Mouse (Mus musculus) hindbrain, embryonic 13.5 days (tissue): ENCODE results near the gene Rassf2. TPM values are rescaled to one million over a fixed set of nuclear protein-coding genes. Genes with fewer than 3 reads are reported as not detected.

ENCODE experiments used
- ATAC-seq: fragments of 200-750 bp; cut with Nextera tagmentation; 2 replicates; pipeline ENCODE4 v1.8.0; 2017; ENCODE audit warnings: moderate TSS enrichment; ENCODE audit not compliant: low FRiP score
- H3K27ac ChIP-seq: fragments of 300-500 bp; sonication (generic); 2 replicates; pipeline ENCODE4 v1.5.1; 2015; ENCODE audit warnings: inconsistent platforms, mild to moderate bottlenecking, moderate library complexity
- H3K27me3 ChIP-seq: fragments of 300-500 bp; sonication (generic); 2 replicates; pipeline ENCODE4 v1.6.1; 2015; ENCODE audit warnings: mild to moderate bottlenecking, inconsistent platforms
- H3K36me3 ChIP-seq: fragments of 300-500 bp; sonication (generic); 2 replicates; pipeline ENCODE4 v1.6.1; 2015; ENCODE audit warnings: mild to moderate bottlenecking, inconsistent platforms
- H3K4me1 ChIP-seq: fragments of 300-500 bp; sonication (generic); replicated peaks from 2 replicates; pipeline ENCODE4 v1.6.1; 2015; ENCODE audit warnings: inconsistent platforms
- H3K4me2 ChIP-seq: fragments of 300-500 bp; sonication (generic); 2 replicates; pipeline ENCODE4 v1.6.1; 2015; ENCODE audit warnings: inconsistent platforms, mild to moderate bottlenecking, moderate library complexity
- H3K4me3 ChIP-seq: fragments of 300-500 bp; sonication (generic); 2 replicates; pipeline ENCODE4 v1.5.1; 2015; ENCODE audit warnings: mild to moderate bottlenecking, inconsistent platforms
- H3K9ac ChIP-seq: fragments of 300-500 bp; sonication (generic); 2 replicates; pipeline ENCODE4 v1.6.1; 2015; ENCODE audit warnings: mild to moderate bottlenecking, inconsistent platforms
- H3K9me3 ChIP-seq: fragments of 300-500 bp; sonication (generic); 2 replicates; pipeline ENCODE4 v1.6.1; 2016; ENCODE audit warnings: inconsistent platforms
- WGBS: fragments of 180-500 bp; shearing (Covaris S2); methylation state at CpG from one replicate; pipeline ENCODE4 v1.1.7; 2015; 5-methylcytosine and 5-hydroxymethylcytosine counted together
- polyA plus RNA-seq: library from polyadenylated mRNA; unstranded; fragments of >200 nt; fragmentation: Nextera tagmentation; extraction: Ambion mirVana; gene quantifications from 2 replicates; pipeline ENCODE4 v1.2.1, GENCODE M21; 2015

Rassf2 gene
- polyA plus RNA-seq, 1 experiment from 2014 or later = 30.6 TPM

DNA sequence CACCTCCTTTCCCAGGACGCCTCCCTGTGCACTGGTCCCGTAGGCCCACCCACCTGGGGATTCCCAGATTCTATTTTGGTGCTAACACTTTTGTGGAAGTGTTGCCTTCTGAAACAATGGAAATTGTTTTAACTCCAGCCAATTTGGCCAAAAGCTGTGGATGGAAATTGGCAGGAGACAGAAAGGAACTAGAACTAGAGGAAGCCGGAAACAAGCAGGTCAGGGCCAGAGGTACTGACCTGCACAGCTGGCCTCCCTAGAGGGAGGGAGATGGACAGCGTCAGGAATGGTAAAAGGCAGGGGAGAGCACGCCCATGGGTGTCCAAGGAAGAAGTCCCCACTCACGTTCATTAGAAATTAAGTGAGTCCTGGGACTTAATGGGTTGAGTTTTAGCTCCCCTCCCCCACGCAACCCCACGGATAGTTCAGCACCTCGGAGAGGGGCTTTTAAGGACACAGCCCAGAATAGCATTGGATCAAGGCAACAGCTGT is 72.3 kb downstream of the Rassf2 start:
- Histone ChIP-seq H3K4me3 (no peak overlapping the region), H3K4me1 (peaks cover 16% of the 10 kb centered on the region), H3K27ac (no peak overlapping the region), H3K27me3 (peaks cover 35% of the 10 kb centered on the region), H3K4me2 (no peak overlapping the region), H3K9me3 (no peaks in the 10 kb centered on the region), H3K9ac (no peak overlapping the region), H3K36me3 (no peaks in the 10 kb centered on the region)
- no peak for ATAC-seq
- 62% methylated on average over 9 of the region's 9 CpGs for WGBS

DNA sequence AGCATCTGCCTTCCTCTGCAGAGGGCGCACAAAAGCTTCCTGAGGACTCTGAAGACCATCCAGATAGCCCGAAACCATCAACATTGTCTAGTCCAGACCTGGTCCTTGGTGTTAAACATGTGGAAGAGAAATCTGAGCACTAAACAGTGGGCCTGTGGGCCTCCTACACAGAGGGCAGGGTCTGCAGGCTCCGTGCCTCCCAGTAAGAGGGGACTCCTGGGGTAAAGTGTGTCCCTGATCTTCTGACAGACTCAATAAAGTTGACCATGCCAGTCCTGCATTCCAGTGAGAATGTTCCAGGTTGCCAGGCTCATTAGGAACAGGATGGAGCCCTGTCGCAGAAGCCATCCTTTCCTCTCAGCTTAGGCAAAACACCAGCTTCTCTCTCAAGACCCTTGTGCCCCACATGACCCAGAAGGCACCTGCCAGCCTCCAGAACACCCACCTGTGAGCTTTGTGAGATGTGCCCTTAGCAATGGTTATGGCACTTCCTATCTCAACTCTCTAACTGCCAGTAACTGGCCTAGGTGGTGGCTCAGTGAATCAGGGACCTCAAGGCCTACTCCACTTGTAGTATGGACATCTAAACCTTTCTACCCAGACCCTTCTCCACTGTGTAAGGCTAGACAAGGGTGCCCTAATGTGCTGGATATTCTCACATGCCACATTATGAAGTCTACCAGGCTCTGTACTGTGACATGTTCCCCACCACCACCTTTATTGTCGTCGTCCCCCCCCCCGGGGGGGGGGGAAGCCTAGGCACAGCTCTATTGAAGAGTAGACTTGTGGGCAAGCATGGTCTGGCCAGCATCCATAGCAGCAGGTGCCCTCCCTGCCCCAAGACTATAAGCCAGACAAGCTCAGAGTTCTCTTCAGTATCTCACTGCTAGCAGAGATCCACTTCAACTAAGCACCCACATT is 73.5 kb downstream of the Rassf2 start:
- Histone ChIP-seq H3K36me3 (no peaks in the 10 kb centered on the region), H3K9me3 (no peaks in the 10 kb centered on the region), H3K4me2 (no peak overlapping the region), H3K4me1 (peaks cover 19% of the 10 kb centered on the region), H3K27me3 (peaks cover 47% of the 10 kb centered on the region), H3K9ac (no peak overlapping the region), H3K4me3 (no peak overlapping the region), H3K27ac (no peak overlapping the region)
- no peak for ATAC-seq
- 86% methylated on average over 7 of the region's 7 CpGs for WGBS

DNA sequence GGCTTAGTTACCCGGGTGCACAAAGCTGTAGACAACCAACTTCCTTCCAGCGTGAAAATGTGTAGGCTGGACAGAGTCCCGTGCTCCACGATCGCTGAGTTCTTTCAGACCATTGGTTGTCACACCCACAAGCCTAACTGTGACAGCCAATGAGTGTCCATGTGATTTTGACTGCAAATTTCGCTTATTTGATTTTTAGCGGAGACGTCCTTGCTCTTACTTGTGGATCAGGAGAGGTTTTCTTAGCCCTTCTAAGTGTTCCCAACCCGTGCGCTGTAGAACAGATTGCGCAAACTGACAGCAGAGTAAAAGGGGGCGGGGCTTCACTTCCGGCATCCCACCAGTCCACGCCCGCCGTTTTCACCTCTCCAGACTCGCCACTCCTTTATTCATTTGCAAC is 74.8 kb downstream of the Rassf2 start:
- Histone ChIP-seq H3K9me3 (no peaks in the 10 kb centered on the region), H3K4me1 (peaks cover 24% of the 10 kb centered on the region), H3K4me2 (peak overlapping the region; percentile 62), H3K36me3 (no peaks in the 10 kb centered on the region), H3K4me3 (peak overlapping the region; percentile 42), H3K27me3 (peaks cover 55% of the 10 kb centered on the region), H3K27ac (no peak overlapping the region), H3K9ac (peak overlapping the region; percentile 53)
- 3% methylated on average over 17 of the region's 17 CpGs for WGBS
- peak; percentile 77 for ATAC-seq

DNA sequence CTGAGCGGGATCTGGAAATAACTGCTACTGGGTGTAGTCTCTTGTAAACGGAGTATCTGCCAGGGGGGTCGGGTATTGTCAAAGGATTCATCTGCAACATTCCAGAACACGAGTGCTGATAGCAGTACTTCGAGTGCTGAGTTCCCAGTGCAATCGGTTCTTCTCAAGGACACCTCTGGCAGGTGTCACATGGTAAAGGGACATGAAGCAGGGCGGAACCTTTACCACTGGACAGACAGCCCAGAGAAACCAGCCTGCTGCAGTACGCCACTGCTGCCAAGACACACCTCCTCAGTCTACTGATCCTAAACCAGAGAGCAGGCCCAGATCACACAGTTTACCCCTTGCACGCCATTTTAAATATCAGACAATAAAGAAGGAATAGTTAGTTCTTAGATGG is 75.2 kb downstream of the Rassf2 start:
- peak overlapping the region; percentile 53 for H3K9ac ChIP-seq

DNA sequence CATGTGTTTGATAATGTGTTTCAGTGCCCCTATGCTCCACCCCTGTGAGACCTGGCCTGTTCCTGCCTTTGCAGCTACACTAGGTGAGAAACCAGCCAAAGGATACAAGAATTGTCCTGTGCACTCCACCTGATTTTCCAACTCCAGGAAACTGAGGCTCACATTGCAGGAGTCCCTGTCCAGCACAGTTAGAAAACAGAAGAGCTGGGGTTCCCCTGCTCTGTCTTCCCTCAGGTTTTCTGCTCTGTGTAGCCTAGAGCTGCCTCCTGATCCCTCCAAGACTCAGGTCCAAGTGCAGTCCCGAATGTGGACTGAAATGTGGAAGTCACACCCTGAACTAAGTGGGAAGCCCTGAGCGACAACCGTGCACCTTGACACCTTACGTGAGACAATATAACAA is 76.3 kb downstream of the Rassf2 start:
- Histone ChIP-seq H3K4me2 (0 out of 2 replicates have a peak overlapping the region, but pooled peaks have one; percentile 44), H3K36me3 (no peaks in the 10 kb centered on the region), H3K27ac (no peak overlapping the region), H3K4me3 (0 out of 2 replicates have a peak overlapping the region, but pooled peaks have one; percentile 8), H3K9me3 (no peaks in the 10 kb centered on the region), H3K27me3 (peaks cover 57% of the 10 kb centered on the region), H3K4me1 (peaks cover 24% of the 10 kb centered on the region), H3K9ac (no peak overlapping the region)
- 93% methylated on average over 4 of the region's 4 CpGs for WGBS
- ATAC-seq = no peak

More for the DNA sequence above, 75.2 kb downstream of the Rassf2 start:
- H3K36me3 ChIP-seq = no peaks in the 10 kb centered on the region
- peak; percentile 38 for ATAC-seq
- H3K27ac ChIP-seq = no peak overlapping the region
- H3K4me3 ChIP-seq = peak overlapping the region; percentile 42
- H3K27me3 ChIP-seq = peaks cover 57% of the 10 kb centered on the region
- peaks cover 24% of the 10 kb centered on the region for H3K4me1 ChIP-seq
- peak overlapping the region; percentile 62 for H3K4me2 ChIP-seq
- WGBS = 59% methylated on average over 9 of the region's 9 CpGs
- H3K9me3 ChIP-seq = no peaks in the 10 kb centered on the region

DNA sequence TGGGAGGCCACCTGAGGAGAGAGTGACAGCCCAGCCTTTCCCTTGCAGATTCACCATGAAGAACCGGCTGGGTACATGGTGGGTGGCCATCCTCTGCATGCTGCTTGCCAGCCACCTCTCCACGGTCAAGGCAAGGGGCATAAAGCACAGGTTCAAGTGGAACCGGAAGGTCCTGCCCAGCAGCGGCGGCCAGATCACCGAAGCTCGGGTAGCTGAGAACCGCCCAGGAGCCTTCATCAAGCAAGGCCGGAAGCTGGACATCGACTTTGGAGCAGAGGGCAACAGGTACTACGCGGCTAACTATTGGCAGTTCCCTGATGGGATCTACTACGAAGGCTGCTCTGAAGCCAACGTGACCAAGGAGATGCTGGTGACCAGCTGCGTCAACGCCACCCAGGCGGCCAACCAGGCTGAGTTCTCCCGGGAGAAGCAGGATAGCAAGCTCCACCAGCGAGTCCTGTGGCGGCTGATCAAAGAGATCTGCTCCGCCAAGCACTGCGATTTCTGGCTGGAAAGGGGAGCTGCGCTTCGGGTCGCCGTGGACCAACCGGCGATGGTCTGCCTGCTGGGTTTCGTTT is 77.0 kb downstream of the Rassf2 start:
- peaks cover 57% of the 10 kb centered on the region for H3K27me3 ChIP-seq
- ATAC-seq = no peak
- H3K27ac ChIP-seq = no peak overlapping the region
- H3K9me3 ChIP-seq = no peaks in the 10 kb centered on the region
- 17% methylated on average over 29 of the region's 29 CpGs for WGBS
- peaks cover 24% of the 10 kb centered on the region for H3K4me1 ChIP-seq
- H3K36me3 ChIP-seq = no peaks in the 10 kb centered on the region
- no peak overlapping the region; the same call in 1 of the 2 replicates for H3K9ac ChIP-seq
- peak overlapping the region; percentile 44 for H3K4me2 ChIP-seq
- peak overlapping the region; percentile 8 for H3K4me3 ChIP-seq

DNA sequence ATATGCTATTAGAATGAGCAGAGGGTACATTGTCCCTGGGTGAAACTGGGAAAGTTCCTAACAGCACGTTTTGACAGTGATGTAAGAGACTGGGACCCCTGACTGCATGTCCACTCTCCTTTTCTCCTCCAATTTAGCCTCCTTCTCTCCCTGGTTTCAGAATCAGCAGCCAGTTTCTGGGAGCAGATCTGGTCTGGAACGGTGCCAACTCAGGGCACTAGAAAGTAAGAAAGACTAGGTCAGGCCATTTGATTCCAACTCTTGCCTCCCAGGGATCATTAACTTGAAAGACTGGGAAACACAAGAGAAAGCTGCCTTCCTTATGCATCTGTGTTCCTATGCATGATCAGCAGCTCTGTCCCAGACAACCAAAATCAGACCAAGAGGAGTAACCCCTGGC is 77.6 kb downstream of the Rassf2 start:
- Histone ChIP-seq H3K36me3 (no peaks in the 10 kb centered on the region), H3K4me3 (no peak overlapping the region), H3K27ac (no peak overlapping the region), H3K4me1 (peaks cover 24% of the 10 kb centered on the region), H3K9me3 (no peaks in the 10 kb centered on the region), H3K27me3 (peaks cover 56% of the 10 kb centered on the region), H3K4me2 (peak overlapping the region; percentile 44; the same call in 1 of the 2 replicates), H3K9ac (no peak overlapping the region)
- WGBS = 45% methylated on average over 2 of the region's 2 CpGs
- no peak for ATAC-seq

DNA sequence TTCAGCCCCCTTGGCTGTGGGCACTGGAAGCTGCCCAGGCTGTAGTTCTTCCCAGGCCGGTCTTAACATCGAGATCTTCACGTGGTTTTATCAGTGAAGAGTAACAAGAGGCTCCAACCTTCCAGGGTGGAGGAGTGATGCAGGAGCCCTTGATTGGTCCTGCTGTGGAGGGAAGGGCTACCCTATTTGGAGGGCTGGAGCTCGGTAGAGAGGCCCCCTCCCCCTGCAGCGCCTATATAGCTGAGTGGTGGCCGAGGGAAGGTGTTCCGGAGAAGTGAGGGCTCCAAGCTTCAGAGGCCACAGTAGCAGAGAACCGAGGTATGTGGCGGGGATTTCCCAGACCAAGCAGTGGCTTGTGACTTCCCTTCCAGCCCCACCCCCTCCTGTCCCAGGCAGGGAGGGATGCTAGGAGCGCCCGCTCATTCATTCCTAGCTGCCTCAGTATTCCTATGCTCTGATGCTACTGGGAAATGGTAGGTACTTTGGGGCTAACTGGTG is 79.4 kb downstream of the Rassf2 start, which contains the start of gene Prnd:
TSS of gene Prnd (plus strand) at position 264 of the 498 bp plus-strand sequence.
- Histone ChIP-seq H3K4me1 (peaks cover 24% of the 10 kb centered on the region), H3K9ac (no peak within 1 kb of the TSS), H3K9me3 (no peaks in the 10 kb centered on the region), H3K27ac (no peak within 1 kb of the TSS), H3K27me3 (peaks cover 46% of the 10 kb centered on the region), H3K4me2 (0 out of 2 replicates have a peak within 1 kb of the TSS, but pooled peaks have one; percentile 13), H3K36me3 (no peaks in the 10 kb centered on the region), H3K4me3 (no peak within 1 kb of the TSS)
- 14% methylated on average over 11 of the region's 11 CpGs for WGBS
- peak; percentile 21 for ATAC-seq

DNA sequence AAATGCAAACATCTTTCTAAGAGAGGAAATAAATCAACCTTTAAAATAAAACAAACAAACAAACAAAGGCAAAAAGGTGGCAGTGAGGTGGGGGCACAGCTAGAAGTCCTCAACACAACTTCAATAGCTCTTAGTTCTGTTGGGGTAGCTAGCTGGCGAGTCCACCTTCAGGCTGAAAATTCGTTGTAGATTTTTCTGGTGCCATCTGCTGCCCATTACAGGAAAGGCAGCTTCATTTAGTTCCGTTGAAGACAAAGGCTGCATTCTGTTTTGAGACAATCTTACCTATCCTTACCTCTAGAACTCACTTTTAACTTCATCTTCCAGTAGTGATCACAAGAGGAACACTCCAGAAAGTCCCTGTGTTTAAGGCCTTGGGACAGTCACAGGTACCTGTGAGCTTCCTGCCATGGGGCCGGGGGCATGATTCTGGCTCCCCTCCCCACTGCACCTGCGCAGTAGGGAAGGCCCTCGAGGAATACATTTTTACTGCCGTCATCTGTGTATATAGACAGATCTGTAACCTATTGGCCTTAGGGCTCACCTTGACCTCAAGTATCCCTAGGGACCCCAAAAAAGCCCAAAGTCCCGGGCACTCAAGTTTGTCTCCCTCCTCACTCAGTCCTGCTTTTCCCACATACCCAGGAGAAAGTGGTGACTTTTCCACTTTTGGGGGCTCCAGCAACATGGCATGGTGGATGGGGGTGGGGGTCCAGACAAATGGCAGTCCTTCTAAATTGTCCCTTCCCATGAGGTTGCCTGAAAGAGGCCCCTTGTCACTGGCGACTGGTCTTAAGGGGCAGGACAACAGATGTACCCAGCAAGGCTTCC is 80.1 kb downstream of the Rassf2 start:
- Histone ChIP-seq H3K4me1 (peaks cover 18% of the 10 kb centered on the region), H3K4me2 (0 out of 2 replicates have a peak overlapping the region, but pooled peaks have one; percentile 13), H3K27me3 (peaks cover 43% of the 10 kb centered on the region), H3K4me3 (no peak overlapping the region), H3K9me3 (no peaks in the 10 kb centered on the region), H3K9ac (no peak overlapping the region), H3K36me3 (no peaks in the 10 kb centered on the region), H3K27ac (no peak overlapping the region)
- peak; percentile 31 for ATAC-seq
- 47% methylated on average over 9 of the region's 9 CpGs for WGBS

DNA sequence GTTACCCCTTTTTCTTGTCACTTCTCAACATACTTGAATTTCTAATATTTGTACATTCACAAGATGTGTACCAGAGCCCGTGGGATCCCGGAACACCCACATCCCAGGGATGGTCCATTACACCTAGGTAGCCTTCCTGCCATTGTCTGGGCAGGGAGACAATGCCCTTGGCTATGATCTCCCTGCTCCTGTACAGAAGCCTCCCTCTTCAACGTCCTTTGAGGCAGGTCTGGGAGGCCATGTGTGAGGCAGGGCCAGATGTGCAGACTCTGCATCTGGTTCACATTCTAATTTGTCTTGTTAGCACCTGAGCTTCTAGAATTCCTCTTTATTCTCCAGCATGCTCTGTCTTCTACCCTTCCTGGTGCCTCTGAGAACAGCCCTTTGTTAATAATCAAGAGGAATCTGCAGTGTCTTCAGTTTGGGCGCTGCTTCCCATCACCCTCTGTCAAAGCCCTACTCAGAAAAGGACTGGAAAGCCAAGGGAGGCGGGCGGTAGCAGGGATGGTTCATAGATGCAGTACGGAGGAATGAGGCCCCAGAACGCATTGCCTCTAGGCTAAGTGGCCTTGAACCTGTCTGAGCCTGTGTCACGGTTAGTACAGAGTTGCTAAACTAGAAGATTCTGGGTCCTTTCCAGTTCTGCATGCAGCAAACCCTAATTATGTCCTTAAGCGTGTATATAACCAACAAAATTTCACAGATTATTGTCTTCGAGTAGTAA is 81.0 kb downstream of the Rassf2 start:
- no peak for ATAC-seq
- Histone ChIP-seq H3K27ac (no peak overlapping the region), H3K36me3 (no peaks in the 10 kb centered on the region), H3K9me3 (no peaks in the 10 kb centered on the region), H3K4me3 (no peak overlapping the region), H3K4me2 (no peak overlapping the region), H3K9ac (no peak overlapping the region), H3K4me1 (peaks cover 15% of the 10 kb centered on the region), H3K27me3 (peaks cover 35% of the 10 kb centered on the region)
- WGBS = 82% methylated on average over 11 of the region's 11 CpGs

DNA sequence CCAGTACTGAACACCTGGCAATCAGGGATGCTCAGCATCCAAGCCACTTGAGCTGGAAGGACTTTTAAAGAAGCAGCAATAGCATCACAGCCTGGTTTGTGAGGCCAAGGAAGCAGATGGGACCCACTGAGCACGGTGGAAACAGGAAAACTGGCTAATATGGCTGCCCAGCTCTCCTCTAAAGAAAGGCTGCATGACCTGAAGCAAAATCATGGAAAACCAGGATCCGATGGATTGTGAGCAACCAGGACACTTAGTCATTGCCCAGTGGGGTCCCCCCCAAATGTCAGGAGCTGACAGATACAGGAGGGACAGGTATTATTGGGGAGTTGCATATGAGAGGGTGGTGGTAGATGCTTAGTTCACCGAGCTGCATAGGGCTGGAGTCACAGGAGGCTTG is 81.9 kb downstream of the Rassf2 start:
- 87% methylated on average over 3 of the region's 3 CpGs for WGBS
- H3K4me3 ChIP-seq = no peak overlapping the region
- H3K4me1 ChIP-seq = peaks cover 12% of the 10 kb centered on the region
- no peak overlapping the region for H3K27ac ChIP-seq
- no peaks in the 10 kb centered on the region for H3K36me3 ChIP-seq
- H3K4me2 ChIP-seq = no peak overlapping the region
- ATAC-seq = no peak
- H3K9ac ChIP-seq = no peak overlapping the region
- peaks cover 26% of the 10 kb centered on the region for H3K27me3 ChIP-seq
- no peaks in the 10 kb centered on the region for H3K9me3 ChIP-seq
